Mouse (Mus musculus): ENCODE measurements around the gene Zfyve26. TPM values are rescaled to one million over a fixed set of nuclear protein-coding genes. Genes with fewer than 3 reads are reported as not detected.
"Not testable (repeated sequence)": the region's sequence is repeated elsewhere in the genome, so short reads cannot be mapped to it uniquely, and the experiment has no call there.

Zfyve26 gene
- polyA plus RNA-seq (2016; fragmentation: Nextera tagmentation; extraction: Ambion mirVana), result 11.8 and 15.9 TPM in 2 replicates

DNA sequence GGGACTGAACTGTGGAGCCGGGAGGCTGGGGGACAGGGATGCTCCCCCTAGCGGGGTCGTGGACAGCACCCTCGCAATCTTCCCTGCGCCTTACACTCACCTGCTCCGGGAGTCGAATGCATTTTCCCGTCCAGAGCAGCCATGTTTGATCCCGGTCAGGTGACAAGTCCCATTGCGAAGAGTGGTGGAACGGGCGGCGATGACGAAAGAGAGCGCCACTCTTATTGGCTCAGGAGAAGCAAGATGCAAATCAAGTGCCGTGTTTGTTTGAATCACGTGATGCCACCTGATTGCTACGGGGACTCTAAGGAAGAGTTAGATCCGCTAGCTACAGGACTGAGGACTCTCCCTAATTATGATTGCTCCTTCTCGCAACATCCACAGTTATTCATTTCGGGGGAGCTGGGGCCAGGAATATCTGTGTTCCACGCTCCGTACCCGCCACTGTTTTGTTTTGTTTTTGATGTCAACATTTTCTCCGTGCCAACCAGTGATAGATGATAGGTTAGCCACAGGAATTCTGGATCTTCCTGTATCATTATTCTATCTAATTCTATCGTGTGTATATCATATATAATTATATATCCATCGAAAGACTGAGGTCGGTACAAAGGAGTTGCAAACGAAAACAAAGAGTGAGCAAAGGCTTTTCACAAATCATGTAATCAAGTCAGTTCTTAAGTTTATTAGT lies at the start of gene Zfyve26:
Gene Zfyve26 (minus strand): TSS at position 179 of the 691 bp plus-strand sequence.
- Histone ChIP-seq H3K27ac (peak within 1 kb of the TSS; percentile 88), H3K36me3 (peaks cover 11% of the 10 kb centered on the region), H3K4me3 (peak within 1 kb of the TSS; percentile 83), H3K4me1 (replicated peaks) (peaks cover 26% of the 10 kb centered on the region), H3K27me3 (ENCODE audit: insufficient read depth, poor library complexity, severe bottlenecking) (no peaks in the 10 kb centered on the region), H3K9me3 (no peaks in the 10 kb centered on the region)
- WGBS, result under 1% methylated on average over 29 of the region's 29 CpGs
- peak; percentile 93 for DNase-seq (ENCODE audit: low spot score)

DNA sequence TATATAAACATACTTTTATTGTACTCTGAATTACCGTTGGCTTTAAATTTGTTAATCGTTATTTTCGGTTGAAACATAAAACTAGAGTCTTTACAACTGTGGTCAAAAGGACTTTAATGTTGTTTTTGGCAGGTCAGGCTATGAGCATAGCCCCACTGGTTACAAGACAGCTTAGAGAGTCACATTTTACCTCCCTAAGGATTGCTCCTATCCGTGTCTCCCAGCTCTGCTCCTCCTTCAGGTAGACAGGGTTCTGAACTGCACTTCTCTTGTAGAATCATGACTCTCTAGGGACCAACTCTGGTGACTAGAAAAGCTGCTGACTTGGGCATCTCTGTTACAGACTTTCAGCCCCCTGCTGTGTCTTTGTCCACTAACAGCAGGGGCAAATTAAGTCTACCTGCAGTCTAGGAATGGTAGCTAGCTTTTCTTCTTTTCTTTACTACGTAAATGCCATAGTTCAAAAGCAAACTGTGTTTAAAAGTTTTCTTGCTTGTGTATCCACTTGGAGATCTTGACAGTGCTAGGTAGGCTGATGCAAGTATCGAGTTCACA lies 45.3 kb upstream of the Zfyve26 start:
- no peaks in the 10 kb centered on the region for H3K36me3 ChIP-seq
- H3K9me3 ChIP-seq, result no peaks in the 10 kb centered on the region
- H3K27me3 ChIP-seq (ENCODE audit: insufficient read depth, poor library complexity, severe bottlenecking), result no peaks in the 10 kb centered on the region
- peaks cover 10% of the 10 kb centered on the region; the same call in 1 of the 2 replicates for H3K4me1 ChIP-seq (replicated peaks)
- 67% methylated on average over 6 of the region's 6 CpGs for WGBS
- no peak overlapping the region for H3K27ac ChIP-seq
- no peak overlapping the region for H3K4me3 ChIP-seq
- no peak for DNase-seq (ENCODE audit: low spot score)

DNA sequence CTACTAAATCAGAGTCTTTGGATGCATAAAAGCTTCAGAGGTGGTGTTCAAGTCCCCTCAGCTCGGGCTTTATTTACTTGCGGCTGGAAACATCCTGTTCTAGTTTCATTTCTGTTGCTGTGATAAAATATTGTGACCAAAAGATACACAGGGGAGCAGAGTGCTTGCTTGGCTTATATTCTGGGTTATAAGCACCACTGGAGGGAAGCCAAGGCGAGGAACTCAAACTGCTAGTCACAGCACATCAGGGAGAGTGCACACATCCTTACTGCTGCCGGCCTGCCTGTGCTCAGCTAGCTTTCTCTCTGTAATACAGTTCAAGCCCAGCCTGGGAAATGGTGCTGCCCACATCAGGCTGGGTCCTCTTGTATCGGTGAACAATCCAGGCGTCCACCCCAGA lies 44.4 kb upstream of the Zfyve26 start:
- Histone ChIP-seq H3K27ac (no peak overlapping the region), H3K9me3 (no peaks in the 10 kb centered on the region), H3K36me3 (no peaks in the 10 kb centered on the region), H3K4me1 (replicated peaks) (peaks cover 5% of the 10 kb centered on the region; the same call in 1 of the 2 replicates), H3K27me3 (ENCODE audit: insufficient read depth, poor library complexity, severe bottlenecking) (no peaks in the 10 kb centered on the region), H3K4me3 (no peak overlapping the region)
- no peak for DNase-seq (ENCODE audit: low spot score)
- WGBS, result 84% methylated on average over 6 of the region's 6 CpGs

DNA sequence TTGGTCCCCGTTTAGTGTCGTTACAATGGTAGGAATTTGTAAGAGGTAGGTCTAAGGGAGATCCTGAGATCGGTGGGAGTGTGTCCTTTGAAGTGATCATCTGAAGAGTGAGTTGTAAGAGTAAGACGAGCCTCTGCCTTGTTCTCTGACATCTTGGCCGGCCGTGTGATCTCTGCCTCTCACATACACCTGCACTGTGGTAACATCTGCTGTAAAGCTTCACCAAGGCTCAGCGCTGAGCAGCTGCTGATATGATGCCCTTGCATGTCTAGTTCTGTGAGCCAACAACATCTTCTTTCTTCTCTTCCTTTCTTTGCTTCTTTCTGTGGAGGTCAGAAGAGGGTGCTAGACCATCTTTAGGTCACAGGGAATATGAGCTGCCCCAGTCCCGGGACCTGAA lies 42.7 kb upstream of the Zfyve26 start:
- 91% methylated on average over 8 of the region's 8 CpGs for WGBS
- Histone ChIP-seq H3K27me3 (ENCODE audit: insufficient read depth, poor library complexity, severe bottlenecking) (no peaks in the 10 kb centered on the region), H3K4me3 (no peak overlapping the region), H3K27ac (no peak overlapping the region), H3K9me3 (peaks cover 9% of the 10 kb centered on the region; the same call in 1 of the 2 replicates), H3K4me1 (replicated peaks) (peaks cover 5% of the 10 kb centered on the region; the same call in 1 of the 2 replicates), H3K36me3 (peaks cover 12% of the 10 kb centered on the region)
- no peak for DNase-seq (ENCODE audit: low spot score)

DNA sequence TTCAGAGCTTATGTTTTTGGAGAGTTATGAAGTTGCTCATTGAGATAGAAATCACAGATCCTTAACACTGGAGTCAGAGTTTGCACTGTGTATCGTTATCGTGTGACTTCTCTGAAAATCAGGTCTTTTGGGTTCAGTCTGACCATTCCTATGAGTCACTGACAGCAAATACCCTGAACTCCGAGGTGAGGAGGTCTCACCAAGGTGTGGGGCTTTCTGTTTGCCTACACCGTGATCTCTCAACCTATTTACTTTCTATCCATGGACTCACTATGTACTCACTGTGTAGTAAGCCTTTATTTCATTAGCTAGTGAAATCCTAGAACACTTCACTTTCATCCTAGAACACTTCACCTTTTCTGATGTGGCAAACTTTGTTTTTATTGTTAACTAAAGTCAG lies 35.6 kb upstream of the Zfyve26 start:
- Histone ChIP-seq H3K4me1 (replicated peaks) (no peaks in the 10 kb centered on the region), H3K27me3 (ENCODE audit: insufficient read depth, poor library complexity, severe bottlenecking) (no peaks in the 10 kb centered on the region), H3K9me3 (peaks cover 10% of the 10 kb centered on the region; the same call in 1 of the 2 replicates), H3K27ac (no peak overlapping the region), H3K36me3 (peaks cover 13% of the 10 kb centered on the region), H3K4me3 (no peak overlapping the region)
- DNase-seq (ENCODE audit: low spot score), result no peak
- WGBS, result 90% methylated on average over 4 of the region's 4 CpGs

DNA sequence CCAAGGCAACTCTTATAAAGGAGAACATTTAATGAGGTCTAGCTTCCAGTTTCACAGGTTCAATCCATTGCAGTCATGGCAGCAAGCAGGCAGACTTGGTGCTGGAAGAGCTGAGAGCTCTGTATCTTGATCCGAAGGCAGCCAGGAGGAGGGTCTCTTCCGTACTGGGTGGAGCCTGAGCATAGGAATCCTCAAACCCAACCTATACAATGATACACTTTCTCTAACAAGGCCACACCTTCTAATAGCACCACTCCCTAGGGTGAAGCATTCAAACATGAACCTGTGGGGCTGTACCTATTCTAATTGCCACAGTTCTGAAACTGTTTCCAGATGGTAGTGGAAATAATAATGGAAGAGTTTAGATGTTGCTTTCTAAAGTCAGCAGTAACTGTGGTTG lies 34.5 kb upstream of the Zfyve26 start:
- WGBS, result 72% methylated on average over 2 of the region's 2 CpGs
- H3K27me3 ChIP-seq (ENCODE audit: insufficient read depth, poor library complexity, severe bottlenecking), result no peaks in the 10 kb centered on the region
- no peak overlapping the region for H3K27ac ChIP-seq
- peaks cover 10% of the 10 kb centered on the region; the same call in 1 of the 2 replicates for H3K9me3 ChIP-seq
- DNase-seq (ENCODE audit: low spot score), result no peak
- H3K4me3 ChIP-seq, result no peak overlapping the region
- no peaks in the 10 kb centered on the region for H3K4me1 ChIP-seq (replicated peaks)
- peaks cover 13% of the 10 kb centered on the region for H3K36me3 ChIP-seq

DNA sequence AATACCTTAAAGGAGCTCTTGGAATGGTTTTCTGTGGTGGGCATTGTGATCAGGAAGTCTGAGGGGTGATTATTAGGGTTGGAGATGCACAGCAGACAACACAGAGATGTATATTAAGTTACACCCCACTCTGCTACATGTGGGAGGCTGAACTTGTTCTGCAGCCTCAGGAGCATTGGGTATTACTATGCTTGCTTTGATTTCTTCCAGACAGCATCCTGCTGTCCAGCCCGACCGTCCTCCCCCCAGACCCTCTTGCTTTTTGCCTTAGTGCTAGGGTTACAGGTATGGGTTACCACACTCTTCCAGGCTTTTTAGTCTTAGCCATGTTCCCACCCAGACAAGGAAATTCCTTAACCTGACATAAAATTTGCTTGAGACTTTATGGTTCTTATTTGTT lies 31.8 kb upstream of the Zfyve26 start:
- Histone ChIP-seq H3K27ac (no peak overlapping the region), H3K36me3 (no peaks in the 10 kb centered on the region), H3K4me3 (no peak overlapping the region), H3K4me1 (replicated peaks) (no peaks in the 10 kb centered on the region), H3K27me3 (ENCODE audit: insufficient read depth, poor library complexity, severe bottlenecking) (no peaks in the 10 kb centered on the region), H3K9me3 (no peaks in the 10 kb centered on the region)
- WGBS, result 81% methylated on average over 2 of the region's 2 CpGs
- DNase-seq (ENCODE audit: low spot score), result no peak

DNA sequence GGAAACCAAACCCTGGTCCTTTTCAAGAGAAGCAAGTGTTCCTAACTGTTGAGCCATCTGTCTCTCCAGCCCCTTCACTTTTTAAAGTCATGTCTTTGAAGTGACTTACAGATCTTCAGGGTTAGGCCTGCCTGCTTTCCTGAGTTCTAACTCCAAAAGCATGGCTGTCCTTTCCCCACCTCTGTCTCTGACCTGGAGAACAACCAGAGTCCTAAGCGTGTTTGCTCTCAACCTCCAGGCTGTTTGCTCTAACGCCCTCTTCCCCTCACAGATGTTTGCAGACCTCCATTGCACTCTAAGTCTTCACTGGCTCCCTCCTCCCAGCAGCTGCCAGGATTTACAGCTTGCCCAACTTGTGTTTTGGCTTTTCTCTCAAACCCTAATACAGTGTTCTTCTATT lies 30.6 kb upstream of the Zfyve26 start:
- 70% methylated on average over 2 of the region's 2 CpGs for WGBS
- DNase-seq (ENCODE audit: low spot score), result no peak
- Histone ChIP-seq H3K36me3 (no peaks in the 10 kb centered on the region), H3K4me1 (replicated peaks) (no peaks in the 10 kb centered on the region), H3K27ac (no peak overlapping the region), H3K4me3 (no peak overlapping the region), H3K27me3 (ENCODE audit: insufficient read depth, poor library complexity, severe bottlenecking) (no peaks in the 10 kb centered on the region), H3K9me3 (no peaks in the 10 kb centered on the region)

DNA sequence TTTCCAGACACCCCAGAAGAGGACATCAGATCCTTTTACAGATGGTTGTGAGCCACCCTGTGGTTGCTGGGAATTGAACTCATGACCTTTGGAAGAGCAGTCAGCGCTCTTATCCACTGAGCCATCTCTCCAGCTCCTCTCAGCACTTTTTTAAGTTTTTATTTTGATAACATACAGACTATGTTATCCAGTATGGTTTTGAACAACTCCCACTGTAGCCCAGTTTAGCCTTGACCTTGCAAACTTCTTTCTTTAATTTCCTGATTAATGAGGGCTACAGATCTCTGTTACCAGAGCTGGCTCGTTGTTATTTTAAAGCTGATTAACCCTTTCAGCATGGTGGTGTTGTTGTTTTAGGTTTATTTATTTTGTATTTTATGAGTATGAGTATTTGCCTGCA lies 30.1 kb upstream of the Zfyve26 start:
- Histone ChIP-seq H3K4me1 (replicated peaks) (no peaks in the 10 kb centered on the region), H3K9me3 (no peaks in the 10 kb centered on the region), H3K27me3 (ENCODE audit: insufficient read depth, poor library complexity, severe bottlenecking) (no peaks in the 10 kb centered on the region), H3K36me3 (no peaks in the 10 kb centered on the region), H3K27ac (no peak overlapping the region), H3K4me3 (no peak overlapping the region)
- DNase-seq (ENCODE audit: low spot score), result no peak
- WGBS, result 71% methylated on average over 2 of the region's 2 CpGs

DNA sequence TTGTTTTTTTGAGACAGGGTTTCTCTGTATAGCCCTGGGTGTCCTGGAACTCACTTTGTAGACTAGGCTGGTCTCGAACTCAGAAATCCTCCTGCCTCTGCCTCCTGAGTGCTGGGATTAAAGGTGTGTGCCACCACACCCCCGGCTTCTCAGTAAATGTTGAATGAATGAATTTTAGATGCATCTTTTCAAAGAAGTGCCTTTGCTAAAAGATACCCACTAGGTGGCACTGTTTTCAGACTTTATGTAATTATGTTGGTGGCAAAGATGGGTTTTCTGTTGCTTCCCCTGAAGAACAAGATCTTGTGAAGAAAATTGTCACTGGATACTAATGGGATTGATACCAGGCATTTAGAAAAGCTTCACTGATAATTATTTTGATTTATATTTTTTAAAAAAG lies 26.4 kb upstream of the Zfyve26 start:
- H3K4me3 ChIP-seq; H3K9me3 ChIP-seq; H3K27ac ChIP-seq; H3K27me3 ChIP-seq (ENCODE audit: insufficient read depth, poor library complexity, severe bottlenecking); H3K4me1 ChIP-seq (replicated peaks); H3K36me3 ChIP-seq; DNase-seq (ENCODE audit: low spot score): not testable (repeated sequence)
- 81% methylated on average over 2 of the region's 2 CpGs for WGBS

DNA sequence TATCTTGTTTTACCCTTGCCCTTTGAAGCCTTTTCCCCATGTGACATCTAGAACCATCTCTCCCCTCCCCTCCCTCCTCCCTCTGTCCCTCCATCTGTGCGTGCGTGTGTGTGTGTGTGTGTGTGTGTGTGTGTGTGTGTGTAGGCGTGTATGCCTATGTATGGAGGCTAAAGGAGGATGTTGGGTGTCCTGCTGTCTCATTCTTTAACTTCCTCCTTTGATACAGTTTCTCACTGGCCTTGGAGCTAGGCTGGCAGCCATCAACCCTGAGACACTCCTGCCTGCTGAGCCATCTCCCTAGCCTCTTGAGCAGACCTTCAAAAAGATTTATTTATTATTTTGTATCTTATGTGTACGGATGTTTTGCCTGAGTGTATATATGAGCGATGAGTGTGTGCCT lies 24.8 kb upstream of the Zfyve26 start:
- no peaks in the 10 kb centered on the region for H3K4me1 ChIP-seq (replicated peaks)
- H3K27ac ChIP-seq, result no peak overlapping the region
- no peaks in the 10 kb centered on the region for H3K9me3 ChIP-seq
- no peaks in the 10 kb centered on the region for H3K27me3 ChIP-seq (ENCODE audit: insufficient read depth, poor library complexity, severe bottlenecking)
- no peak overlapping the region for H3K4me3 ChIP-seq
- DNase-seq (ENCODE audit: low spot score), result no peak
- WGBS, result 81% methylated on average over 5 of the region's 5 CpGs
- no peaks in the 10 kb centered on the region for H3K36me3 ChIP-seq

DNA sequence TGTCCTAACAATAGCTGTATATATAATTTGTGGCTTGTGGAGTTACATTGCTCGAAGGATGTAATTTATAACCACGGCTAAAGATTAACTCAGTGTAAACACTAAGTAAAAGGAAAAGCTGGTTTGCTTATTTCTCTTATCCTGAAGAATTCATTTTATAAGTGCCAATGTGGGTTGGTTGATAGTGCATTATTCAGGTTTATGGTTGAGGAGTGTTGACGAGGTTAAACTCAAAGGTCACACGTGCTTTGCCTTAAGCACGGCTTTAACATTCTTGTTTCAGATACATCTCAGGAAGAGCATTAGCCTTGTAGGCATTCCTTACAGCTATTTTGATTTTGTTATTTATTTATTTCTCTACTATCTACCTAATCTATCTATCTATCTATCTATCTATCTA lies 21.2 kb upstream of the Zfyve26 start:
- no peak for DNase-seq (ENCODE audit: low spot score)
- no peak overlapping the region for H3K27ac ChIP-seq
- H3K9me3 ChIP-seq, result no peaks in the 10 kb centered on the region
- no peaks in the 10 kb centered on the region for H3K4me1 ChIP-seq (replicated peaks)
- H3K36me3 ChIP-seq, result peaks cover 4% of the 10 kb centered on the region; the same call in 1 of the 2 replicates
- H3K4me3 ChIP-seq, result no peak overlapping the region
- WGBS, result 92% methylated on average over 5 of the region's 5 CpGs
- no peaks in the 10 kb centered on the region for H3K27me3 ChIP-seq (ENCODE audit: insufficient read depth, poor library complexity, severe bottlenecking)

DNA sequence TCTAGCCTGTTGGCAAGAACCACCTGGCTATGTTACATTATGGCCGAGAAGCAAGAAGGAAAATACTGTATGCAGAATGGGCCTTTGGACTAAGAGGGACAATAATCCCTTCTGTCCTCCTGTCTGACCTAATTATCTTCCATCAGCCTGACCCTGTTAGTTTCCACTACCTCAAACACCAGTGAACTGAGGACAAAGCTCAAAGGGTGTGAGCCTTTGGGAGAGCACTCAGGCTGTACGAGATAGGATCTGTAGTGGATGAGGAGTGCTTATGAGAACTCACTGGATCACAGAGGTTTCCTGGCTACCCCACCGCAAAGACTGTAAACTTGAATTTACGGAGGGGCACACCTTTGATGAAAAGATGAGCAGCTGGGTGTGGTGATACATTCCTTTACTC lies 17.6 kb upstream of the Zfyve26 start:
- no peak overlapping the region for H3K27ac ChIP-seq
- 88% methylated on average over 4 of the region's 4 CpGs for WGBS
- no peaks in the 10 kb centered on the region for H3K4me1 ChIP-seq (replicated peaks)
- H3K36me3 ChIP-seq, result peaks cover 4% of the 10 kb centered on the region; the same call in 1 of the 2 replicates
- no peak for DNase-seq (ENCODE audit: low spot score)
- no peaks in the 10 kb centered on the region for H3K27me3 ChIP-seq (ENCODE audit: insufficient read depth, poor library complexity, severe bottlenecking)
- H3K9me3 ChIP-seq, result no peaks in the 10 kb centered on the region
- H3K4me3 ChIP-seq, result no peak overlapping the region

Measured in hindbrain, embryonic 10.5 days (tissue).